Mouse (Mus musculus) telencephalon, adult 2 months (tissue): ENCODE measurements at regions not wholly inside any gene's neighbourhood (a gene's known extent, or its start where the extent isn't known, plus 50 kb on each side); places are given as distances from the start of the nearest gene placed in this dataset.
A peak's percentile ranks its signal among the peaks of the same experiment; 100 is the strongest.
"Not testable (repeated sequence)": the region's sequence is repeated elsewhere in the genome, so short reads cannot be mapped to it uniquely, and the experiment has no call there.

Source experiments
- DNase-seq: peaks from one replicate; pipeline ENCODE4 v3.0.0-alpha.2; 2011; ENCODE audit warnings: low read depth, low spot score

DNA sequence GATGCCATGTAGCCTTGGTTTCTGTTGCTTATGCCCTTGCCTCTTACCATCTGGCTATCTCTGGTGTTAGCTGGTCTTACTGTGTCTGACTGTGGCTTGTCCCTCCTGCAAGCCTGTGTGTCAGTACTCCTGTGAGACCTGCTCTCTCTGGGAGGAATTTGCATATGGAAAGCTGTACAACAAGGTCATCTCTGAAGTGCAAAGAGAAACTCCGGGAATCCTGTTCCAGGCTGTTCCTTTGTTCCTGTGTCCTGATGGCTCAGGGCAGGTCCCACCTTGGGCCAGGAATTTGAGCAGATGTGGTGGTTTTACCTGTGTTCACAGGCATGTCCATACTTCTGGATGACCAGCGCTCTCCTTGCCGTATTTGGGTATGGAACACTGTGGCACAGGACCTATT is 218.6 kb upstream of the Nsun6 start:
- DNase-seq: no peak

DNA sequence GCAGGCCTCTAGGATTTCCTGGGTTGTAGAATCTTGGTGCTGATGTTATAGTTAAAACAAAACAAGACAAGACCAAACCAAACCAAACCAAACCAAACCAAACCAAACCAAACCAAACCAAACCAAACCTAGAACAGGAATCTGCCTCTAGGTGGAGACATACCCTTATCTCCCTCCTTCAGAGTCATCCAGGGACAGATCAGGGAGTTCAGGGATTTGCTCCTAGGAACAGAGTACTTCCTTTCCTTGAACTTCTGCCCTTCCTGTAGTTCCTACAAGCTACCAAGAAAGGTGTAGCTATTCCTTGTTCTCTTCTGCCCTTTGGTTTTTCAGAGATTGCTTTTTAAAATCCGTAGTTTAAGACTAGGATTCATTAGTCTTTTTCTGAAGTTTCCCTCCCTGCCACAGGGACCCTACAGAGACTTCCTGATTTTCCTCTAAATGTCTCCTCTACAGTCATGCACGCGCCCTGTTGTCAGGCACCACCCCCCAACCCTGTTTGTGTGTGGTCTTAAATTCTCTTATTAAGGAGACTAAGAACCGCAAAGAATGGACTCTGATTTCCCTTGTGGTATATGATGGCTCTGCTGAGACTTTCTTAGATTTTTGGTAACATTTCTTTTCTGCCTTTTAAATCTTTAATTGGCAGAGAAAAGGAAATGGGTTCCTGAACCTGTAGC is 205.8 kb upstream of the Nsun6 start:
- DNase-seq: peak; percentile 10

DNA sequence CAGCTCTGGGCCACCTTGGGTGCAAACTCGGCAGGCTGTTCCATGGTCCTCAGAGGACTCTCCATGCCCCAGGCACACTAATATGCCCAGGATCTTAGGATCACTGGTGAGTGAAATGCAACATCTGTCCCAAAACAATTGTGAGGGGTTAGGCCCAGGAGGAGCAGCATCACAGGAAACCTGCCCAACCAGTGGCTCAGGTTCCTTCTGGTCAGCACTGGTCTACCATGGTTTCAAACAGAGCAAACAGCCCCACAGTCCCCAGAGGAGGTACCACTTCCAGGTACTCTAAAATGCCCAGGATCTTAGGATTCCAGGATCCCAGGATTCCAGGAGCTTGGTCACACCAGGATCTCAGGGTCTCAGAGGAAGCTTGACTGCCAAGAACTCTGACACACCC is 187.4 kb upstream of the Nsun6 start:
- not testable (repeated sequence) for DNase-seq

DNA sequence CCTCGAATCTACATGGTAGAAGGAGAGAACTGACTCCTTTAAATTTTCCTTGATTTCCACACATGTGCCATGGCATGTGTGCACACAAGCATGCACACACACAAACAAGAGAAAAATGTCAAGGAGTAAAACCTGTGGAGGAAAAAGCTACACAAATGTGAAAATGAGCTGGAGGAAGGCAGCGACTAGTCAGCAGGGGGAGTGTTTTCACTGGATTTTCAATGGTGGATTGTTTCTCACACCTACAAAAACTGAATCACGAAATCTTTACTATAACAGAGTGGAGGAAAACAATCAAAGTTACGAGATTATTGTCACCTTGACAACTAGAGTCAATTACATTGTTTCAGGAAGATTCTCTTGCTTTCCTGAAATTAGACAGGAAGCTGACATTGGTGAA is 167.0 kb upstream of the Nsun6 start:
- no peak for DNase-seq

DNA sequence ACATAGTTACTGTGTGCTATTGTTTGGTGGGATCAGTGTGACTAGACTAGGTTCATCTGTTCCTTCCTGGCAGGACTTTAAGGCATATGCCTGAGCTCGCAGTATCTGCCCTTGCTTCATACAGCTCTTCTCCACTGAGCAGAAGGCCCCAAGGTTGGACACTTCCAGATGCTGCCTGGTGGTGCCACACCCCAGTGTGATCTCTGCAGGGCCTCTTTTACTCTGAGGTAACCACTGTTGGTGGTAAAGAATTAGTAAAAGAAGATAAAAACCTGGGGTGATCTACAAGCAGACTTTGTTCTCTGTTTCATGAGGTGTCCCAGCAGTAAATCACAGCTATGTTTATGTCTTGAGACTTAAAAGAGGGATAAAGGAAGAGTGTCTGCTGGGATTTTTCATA is 133.2 kb upstream of the Nsun6 start:
- DNase-seq: no peak

DNA sequence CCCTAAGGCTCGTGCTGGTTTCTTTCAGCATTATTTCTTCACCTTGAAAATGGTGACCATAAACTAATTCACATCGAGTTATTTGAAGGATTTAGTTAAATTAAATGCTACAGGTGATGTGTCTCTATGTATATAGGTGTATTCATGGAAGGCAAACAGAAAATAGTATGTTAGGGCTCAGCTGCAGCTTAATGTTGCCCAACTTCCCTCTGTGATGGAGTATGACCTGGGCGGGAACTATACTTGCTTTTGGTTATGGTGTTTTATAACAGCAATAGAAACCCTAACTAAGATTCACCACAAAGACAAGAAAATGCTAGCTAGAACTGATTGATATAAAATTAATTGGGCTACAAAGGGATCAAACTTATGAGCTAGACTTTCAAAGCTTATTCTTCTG is 126.1 kb upstream of the Nsun6 start:
- no peak for DNase-seq

DNA sequence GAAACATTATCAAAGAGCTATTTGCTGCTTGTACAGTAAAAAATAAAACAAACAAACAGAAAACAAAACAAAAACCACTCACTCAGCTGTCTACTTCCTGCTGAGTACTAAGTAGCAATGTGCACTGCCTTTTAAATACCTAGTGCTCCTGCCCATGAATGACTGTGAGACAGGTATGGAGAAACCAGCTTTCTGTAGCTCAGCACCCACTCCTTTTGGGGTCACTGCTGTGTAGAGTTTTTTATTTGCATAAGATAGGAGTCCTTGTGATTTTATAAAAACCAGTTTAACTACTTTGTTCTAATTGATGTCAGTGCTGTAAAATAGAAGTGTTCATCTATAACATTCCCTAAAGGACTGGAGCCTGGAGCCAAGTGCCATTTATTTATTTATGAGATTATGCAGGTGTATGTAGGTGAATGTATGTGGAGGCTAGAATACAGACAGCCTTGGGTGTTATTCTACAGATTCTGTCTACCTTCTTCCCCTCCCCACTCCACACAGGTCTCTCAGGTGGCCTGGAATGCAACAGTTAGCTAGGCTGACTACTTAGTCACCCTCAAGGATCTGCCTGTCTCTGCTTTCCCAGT is 111.7 kb upstream of the Nsun6 start:
- no peak for DNase-seq

DNA sequence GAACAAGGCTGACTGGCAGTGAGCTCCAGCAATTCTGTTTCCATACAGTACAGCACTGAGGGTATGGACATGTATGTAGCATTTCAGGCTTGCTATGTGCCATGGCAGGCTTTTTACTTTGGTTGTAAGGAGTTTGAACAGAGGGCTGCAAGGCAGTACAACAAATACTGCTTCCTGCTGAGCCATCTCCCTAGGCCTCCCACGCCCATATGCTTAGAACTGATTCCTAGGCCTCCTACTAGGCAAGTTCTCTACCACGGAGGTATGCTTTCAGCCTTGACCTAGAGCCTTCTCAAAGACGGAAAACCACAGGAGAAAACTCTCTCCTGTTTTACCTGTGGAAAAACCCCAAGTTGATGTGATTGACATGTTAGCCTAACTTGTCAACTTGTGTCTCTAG is 111.0 kb upstream of the Nsun6 start:
- DNase-seq: peak; percentile 33

DNA sequence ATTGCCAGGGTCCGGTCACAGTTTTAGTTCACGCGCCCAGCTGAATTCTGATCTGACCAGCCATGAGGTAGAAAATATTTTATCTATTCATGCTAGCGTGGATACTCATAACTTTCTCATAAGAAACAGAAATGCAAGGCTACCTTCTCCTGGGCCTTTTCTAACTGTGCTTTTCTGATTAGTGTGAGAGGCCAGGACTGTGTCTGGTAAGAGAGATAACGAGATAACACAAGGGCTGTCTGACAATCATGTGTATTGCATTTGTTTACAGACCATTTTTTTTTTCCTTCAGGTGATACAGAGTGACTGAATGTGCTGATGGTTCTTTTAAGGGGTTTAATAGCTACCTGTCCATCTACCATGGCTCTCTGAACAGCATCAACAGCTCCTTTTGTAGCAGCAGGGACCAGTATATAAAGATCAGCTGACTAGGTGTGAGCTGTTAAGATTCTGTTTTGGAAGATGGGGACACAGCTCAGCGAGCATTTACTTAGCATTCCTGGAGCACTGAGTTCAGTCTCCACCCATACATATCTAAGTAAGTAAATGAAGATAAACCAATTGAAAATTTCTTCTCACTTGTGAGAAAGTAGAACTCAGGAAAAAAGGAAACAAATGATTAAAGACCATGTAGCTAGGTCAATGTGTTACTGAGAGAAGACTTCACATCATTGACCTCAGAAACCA is 109.0 kb upstream of the Nsun6 start:
- DNase-seq: no peak

DNA sequence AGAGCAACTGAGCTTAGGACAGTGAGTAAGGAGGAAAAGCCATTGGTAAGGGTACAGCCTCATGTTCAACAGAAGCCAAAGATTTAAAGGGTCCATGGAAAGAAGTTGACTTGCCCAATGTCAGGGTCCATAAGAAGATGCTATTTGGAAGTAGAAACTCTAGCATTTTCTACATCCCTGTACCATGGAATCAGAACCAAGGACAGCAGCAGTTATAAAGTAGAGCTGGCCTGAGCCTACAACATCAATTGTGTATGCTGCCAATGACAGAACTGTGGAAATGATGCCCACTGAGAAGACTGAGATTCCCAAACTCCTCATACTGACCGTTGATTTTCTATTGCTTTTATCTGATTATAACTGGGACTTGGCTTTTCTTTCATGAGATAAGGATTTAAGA is 107.0 kb upstream of the Nsun6 start:
- no peak for DNase-seq

DNA sequence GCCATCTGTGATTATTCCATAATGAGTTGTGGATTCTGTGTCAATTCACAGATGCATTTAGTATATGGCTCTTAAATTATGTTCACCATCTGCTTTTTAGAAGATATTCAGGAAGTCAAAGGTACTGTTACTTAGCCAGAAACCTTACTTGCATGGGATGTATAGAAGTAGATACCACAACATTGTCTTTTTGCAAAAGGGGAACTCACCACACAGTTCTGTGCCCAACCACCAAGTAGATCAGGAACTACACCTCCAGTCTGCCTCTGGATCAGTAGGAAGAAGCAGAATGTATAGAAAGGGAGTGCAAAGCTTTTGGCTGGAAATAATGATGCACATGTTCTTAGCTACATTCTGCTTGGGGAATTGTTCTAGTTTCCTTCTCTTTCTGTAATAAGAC is 102.8 kb upstream of the Nsun6 start:
- no peak for DNase-seq

DNA sequence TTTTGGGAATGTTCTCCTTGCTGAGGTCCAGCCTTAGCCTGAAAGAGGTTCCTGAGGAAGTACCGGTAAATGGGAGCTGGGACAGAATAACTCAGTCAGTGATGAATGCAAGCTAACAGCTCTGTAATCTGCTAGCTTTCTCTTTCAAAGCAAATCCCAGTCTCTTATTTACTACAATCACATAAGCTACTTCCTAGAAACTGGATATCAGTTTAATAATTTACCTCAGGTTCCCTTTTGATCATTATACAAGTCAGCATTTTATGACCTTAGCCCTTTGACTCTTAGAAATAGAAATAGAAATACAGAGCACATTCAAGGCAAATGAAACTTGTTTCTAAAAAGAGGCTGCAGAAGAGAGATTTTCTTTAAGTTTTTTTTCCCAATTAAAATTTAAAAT is 96.0 kb upstream of the Nsun6 start:
- DNase-seq: no peak

DNA sequence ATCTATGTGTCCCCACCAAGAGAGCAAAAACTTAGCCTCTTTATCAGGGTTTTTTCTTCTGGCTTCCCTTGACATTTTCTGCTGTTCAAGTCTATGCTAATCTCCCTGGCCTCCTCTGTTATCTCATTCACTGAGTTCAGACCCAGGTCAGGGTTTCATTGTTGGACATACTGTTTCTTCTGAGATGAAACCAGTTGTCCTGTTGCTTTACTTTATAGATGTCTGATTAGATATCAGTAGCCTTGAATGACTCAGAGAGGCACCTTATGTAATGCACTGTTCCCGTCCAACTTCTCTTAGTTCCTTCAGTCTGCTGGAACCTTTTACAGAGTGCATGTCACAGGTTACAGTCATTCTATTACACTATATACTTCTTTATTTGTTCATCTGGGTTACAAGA is 93.5 kb upstream of the Nsun6 start:
- DNase-seq: no peak

DNA sequence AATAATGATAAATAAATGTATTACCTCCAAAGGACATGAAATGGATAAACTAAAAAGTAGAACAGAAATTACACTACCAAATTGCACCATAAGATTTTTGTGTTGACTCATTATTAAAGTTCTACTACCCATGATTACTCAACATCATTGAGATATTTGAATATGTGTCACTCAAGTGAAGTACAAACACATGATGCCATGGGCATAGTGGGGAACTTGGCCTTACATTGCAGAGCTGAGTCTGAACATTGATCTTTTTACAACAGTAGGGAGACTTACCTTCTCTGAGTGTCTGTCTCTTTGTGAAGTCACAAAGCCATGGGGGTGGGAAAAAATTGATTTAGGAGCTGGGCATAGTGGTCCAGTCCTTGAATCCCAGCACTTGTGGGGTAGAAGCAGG is 92.1 kb upstream of the Nsun6 start:
- no peak for DNase-seq

DNA sequence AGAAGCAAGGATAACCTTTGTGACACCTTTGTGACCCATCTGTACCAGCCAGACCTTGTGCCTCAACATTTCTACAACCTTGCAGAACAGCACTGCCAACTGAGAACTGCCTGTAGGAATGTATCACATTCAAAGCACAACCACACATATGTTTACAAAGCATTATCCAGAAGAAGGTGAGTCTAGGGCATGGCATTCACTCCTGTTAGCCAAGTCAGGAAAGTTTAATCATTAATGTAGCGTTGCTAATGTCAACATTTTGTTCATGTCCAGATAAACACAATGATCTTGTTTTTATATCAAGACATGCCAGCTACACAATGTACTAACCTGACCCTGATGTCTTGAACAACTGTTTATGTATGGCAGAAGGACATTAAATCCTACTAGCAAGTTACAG is 91.5 kb upstream of the Nsun6 start:
- no peak for DNase-seq

DNA sequence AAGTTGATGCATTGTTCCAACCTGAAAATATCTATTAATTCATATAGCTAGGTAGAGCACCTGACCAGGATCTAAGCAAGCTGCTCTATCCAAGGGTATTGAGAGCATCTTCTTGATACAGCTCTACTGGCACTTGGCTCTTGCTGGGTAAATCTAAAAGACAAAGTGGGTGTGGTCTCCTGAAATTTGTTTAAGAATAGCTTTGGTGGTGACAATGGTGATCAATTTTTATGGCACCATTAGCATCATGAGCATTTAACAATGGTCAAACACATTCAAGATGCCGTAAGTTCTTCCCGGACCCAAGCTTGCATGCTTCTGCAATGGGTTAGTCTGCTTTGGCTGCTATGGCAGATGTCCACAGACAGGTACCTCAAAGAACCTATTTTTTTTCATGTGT is 89.9 kb upstream of the Nsun6 start:
- no peak for DNase-seq

DNA sequence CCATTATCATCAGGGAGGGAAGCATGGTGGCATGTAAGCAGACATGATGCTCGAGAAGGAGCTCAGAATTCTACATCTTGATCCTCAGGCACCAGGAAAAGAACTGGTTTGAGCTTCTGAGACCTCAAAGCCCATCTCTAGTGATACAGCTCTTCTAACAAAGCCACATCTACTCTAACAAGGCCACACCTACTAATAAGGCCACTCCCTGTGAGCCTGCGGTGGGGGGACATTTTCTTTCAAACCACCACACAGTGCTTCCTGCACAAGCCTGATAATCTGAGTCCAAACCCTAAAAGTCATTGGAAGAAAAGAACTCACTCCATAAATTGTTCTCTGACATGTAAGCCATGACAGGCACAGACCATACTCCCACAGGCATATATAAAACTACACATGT is 85.0 kb upstream of the Nsun6 start:
- no peak for DNase-seq
